Mouse (Mus musculus) CH12.LX (cell line): Measurements from ENCODE around the gene Vstm5. TPM values are rescaled to one million over a fixed set of nuclear protein-coding genes. Genes with fewer than 3 reads are reported as not detected.

Experiments
- DNase-seq: peaks from one replicate; pipeline ENCODE4 v3.0.0-alpha.2; 2013; ENCODE audit errors: extremely low read depth
- H3K27ac ChIP-seq: 2 replicates; pipeline ENCODE4 v1.5.1; 2012; ENCODE audit warnings: low read depth, mild to moderate bottlenecking, control low read depth, moderate library complexity; ENCODE audit not compliant: insufficient read depth
- H3K27me3 ChIP-seq: replicated peaks from 2 replicates; pipeline ENCODE3; 2012; ENCODE audit warnings: inconsistent platforms
- H3K36me3 ChIP-seq, 2 experiments: replicated peaks in 1 of 2; 2 replicates each; pipeline versions ENCODE3 to v1.6.1; 2012; ENCODE audit warnings: inconsistent platforms in 1 of 2, low read length in 1 of 2, mild to moderate bottlenecking in 1 of 2, mixed read lengths in 1 of 2, moderate library complexity in 1 of 2; ENCODE audit not compliant: control insufficient read depth in 1 of 2, insufficient read depth in 1 of 2
- H3K4me1 ChIP-seq, 2 experiments: 2 replicates each; pipeline ENCODE4 v1.6.1; 2012; ENCODE audit warnings: inconsistent platforms in 1 of 2, moderate library complexity in 1 of 2; ENCODE audit not compliant: insufficient read depth in 2 of 2, control insufficient read depth in 1 of 2
- H3K4me2 ChIP-seq: 2 replicates; pipeline ENCODE4 v1.6.1; 2012; ENCODE audit warnings: low read depth, mild to moderate bottlenecking, control low read depth; ENCODE audit not compliant: poor library complexity, insufficient read depth, severe bottlenecking
- H3K4me3 ChIP-seq, 3 experiments: fragments of 150-350 bp in 1 of 3; sonication (generic) in 1 of 3; replicated peaks in 1 of 3; 2 replicates each; pipeline versions ENCODE3 to v1.5.1; 2011 to 2012; ENCODE audit warnings: low read depth in 2 of 3, low read length in 2 of 3, mild to moderate bottlenecking in 2 of 3, moderate library complexity in 2 of 3, control low read depth in 1 of 3, improper control_type of control experiment in 1 of 3, inconsistent platforms in 1 of 3, mixed read lengths in 1 of 3; ENCODE audit not compliant: poor library complexity in 1 of 3
- H3K79me2 ChIP-seq: replicated peaks from 2 replicates; pipeline ENCODE4 v1.6.1; 2012; ENCODE audit warnings: mild to moderate bottlenecking, moderate library complexity; ENCODE audit not compliant: control insufficient read depth, poor library complexity, insufficient read depth, severe bottlenecking; ENCODE audit errors: extremely low read depth
- H3K9ac ChIP-seq: 2 replicates; pipeline ENCODE4 v1.6.1; 2012; ENCODE audit warnings: low read depth, mild to moderate bottlenecking, control low read depth, moderate library complexity; ENCODE audit not compliant: insufficient read depth
- H3K9me3 ChIP-seq: replicated peaks from 2 replicates; pipeline ENCODE3; 2012; ENCODE audit warnings: low read length, inconsistent platforms, mixed read lengths
- BHLHE40 ChIP-seq: IDR thresholded peaks from 2 replicates; pipeline ENCODE4 v1.6.1; 2011; ENCODE audit warnings: mild to moderate bottlenecking, low read depth, low read length, improper control_type of control experiment
- CHD1 ChIP-seq: IDR thresholded peaks from 2 replicates; pipeline ENCODE4 v1.6.1; 2012; ENCODE audit warnings: low read depth, low read length, improper control_type of control experiment, inconsistent platforms
- CTCF ChIP-seq, 2 experiments: IDR thresholded peaks in 1 of 2; conservative IDR thresholded peaks in 1 of 2; 2 replicates each; pipeline ENCODE4 v1.5.1; 2011 to 2012; ENCODE audit warnings: low read depth in 2 of 2, low read length in 2 of 2, improper control_type of control experiment in 1 of 2, inconsistent platforms in 1 of 2, mild to moderate bottlenecking in 1 of 2, moderate library complexity in 1 of 2
- E2F4 ChIP-seq: IDR thresholded peaks from 2 replicates; pipeline ENCODE4 v1.6.1; 2011; ENCODE audit warnings: low read depth, low read length, improper control_type of control experiment; ENCODE audit not compliant: insufficient replicate concordance
- EP300 ChIP-seq: IDR thresholded peaks from 2 replicates; pipeline ENCODE4 v1.6.1; 2011; ENCODE audit warnings: low read length, improper control_type of control experiment
- ETS1 ChIP-seq: conservative IDR thresholded peaks from 2 replicates; pipeline ENCODE4 v1.6.1; 2012; ENCODE audit warnings: low read depth, mild to moderate bottlenecking, inconsistent platforms, low read length, improper control_type of control experiment, moderate library complexity
- MAFK ChIP-seq: IDR thresholded peaks from 2 replicates; pipeline ENCODE4 v1.6.1; 2011; ENCODE audit warnings: low read length, improper control_type of control experiment; ENCODE audit not compliant: insufficient replicate concordance
- MAZ ChIP-seq: IDR thresholded peaks from 2 replicates; pipeline ENCODE4 v1.6.1; 2012; ENCODE audit warnings: low read depth, mild to moderate bottlenecking, inconsistent platforms, low read length, improper control_type of control experiment, moderate library complexity
- MEF2A ChIP-seq: IDR thresholded peaks from 2 replicates; pipeline ENCODE4 v1.6.1; 2014; ENCODE audit warnings: low read depth, mild to moderate bottlenecking, inconsistent platforms, low read length, improper control_type of control experiment, borderline replicate concordance
- MXI1 ChIP-seq: IDR thresholded peaks from 2 replicates; pipeline ENCODE4 v1.6.1; 2011; ENCODE audit warnings: mild to moderate bottlenecking, low read depth, low read length, improper control_type of control experiment
- MYC ChIP-seq: IDR thresholded peaks from 2 replicates; pipeline ENCODE4 v1.6.1; 2011; ENCODE audit warnings: low read depth, mild to moderate bottlenecking, improper control_type of control experiment, low read length
- NELFE ChIP-seq: IDR thresholded peaks from 2 replicates; pipeline ENCODE4 v1.6.1; 2011; ENCODE audit warnings: low read depth, low read length, improper control_type of control experiment
- NRF1 ChIP-seq: IDR thresholded peaks from 2 replicates; pipeline ENCODE4 v1.6.1; 2014; ENCODE audit warnings: low read depth, mild to moderate bottlenecking, inconsistent platforms, low read length, improper control_type of control experiment, moderate library complexity
- RAD21 ChIP-seq: IDR thresholded peaks from 2 replicates; pipeline ENCODE4 v1.6.1; 2011; ENCODE audit warnings: low read depth, mild to moderate bottlenecking, low read length, improper control_type of control experiment, moderate library complexity
- RCOR1 ChIP-seq: conservative IDR thresholded peaks from 2 replicates; pipeline ENCODE4 v1.6.1; 2012; ENCODE audit warnings: low read depth, mild to moderate bottlenecking, inconsistent platforms, low read length, improper control_type of control experiment
- SIN3A ChIP-seq: IDR thresholded peaks from 2 replicates; pipeline ENCODE4 v1.6.1; 2012; ENCODE audit warnings: low read length, improper control_type of control experiment, inconsistent platforms
- SMC3 ChIP-seq: IDR thresholded peaks from 2 replicates; pipeline ENCODE4 v1.6.1; 2011; ENCODE audit warnings: low read depth, low read length, improper control_type of control experiment
- UBTF ChIP-seq: IDR thresholded peaks from 2 replicates; pipeline ENCODE4 v1.6.1; 2012; ENCODE audit warnings: low read depth, mild to moderate bottlenecking, inconsistent platforms, low read length, improper control_type of control experiment, moderate library complexity
- USF1 ChIP-seq: IDR thresholded peaks from 2 replicates; pipeline ENCODE4 v1.6.1; 2014; ENCODE audit warnings: low read depth, mild to moderate bottlenecking, inconsistent platforms, low read length, improper control_type of control experiment
- USF2 ChIP-seq: conservative IDR thresholded peaks from 2 replicates; pipeline ENCODE4 v1.6.1; 2011; ENCODE audit warnings: low read depth, low read length, improper control_type of control experiment
- ZKSCAN1 ChIP-seq: IDR thresholded peaks from 2 replicates; pipeline ENCODE4 v1.6.1; 2012; ENCODE audit warnings: low read depth, inconsistent platforms, low read length, improper control_type of control experiment, borderline replicate concordance
- ZMIZ1 ChIP-seq: IDR thresholded peaks from 2 replicates; pipeline ENCODE4 v1.6.1; 2012; ENCODE audit warnings: low read depth, mild to moderate bottlenecking, inconsistent platforms, low read length, improper control_type of control experiment
- dilution Hi-C: fragments of 300-500 bp; cut with MboI; formaldehyde crosslinking; loops from 2 replicates; pipeline ENCODE4 v1.14.3; 2020; ENCODE audit warnings: low sequenced_read_pairs; ENCODE audit not compliant: extremely low pct_unique_long_range_greater_than_20kb, extremely low pct_ligation_motif_present
- in situ Hi-C: fragments of 300-500 bp; cut with MboI; formaldehyde crosslinking; loops from 3 replicates; pipeline ENCODE4 v1.14.3; 2019; ENCODE audit warnings: low sequenced_read_pairs, low pct_ligation_motif_present, low pct_unique_long_range_greater_than_20kb, mixed read lengths
- polyA plus RNA-seq: library from polyadenylated mRNA; unstranded; fragments of >175 nt; gene quantifications from 2 replicates; pipeline ENCODE4 v1.2.1, GENCODE M21; 2012; ENCODE audit warnings: low read depth; ENCODE audit not compliant: insufficient read length
- total RNA-seq, 2 experiments: library from RNA; depleted of rRNA; stranded (reverse); fragments of 300-350 nt in 1 of 2; fragments of >200 nt in 1 of 2; gene quantifications; 2 replicates each; pipeline ENCODE4 v1.2.3; 2012 to 2014

Gene Vstm5
- total and polyA plus RNA-seq, 3 experiments: not detected

DNA sequence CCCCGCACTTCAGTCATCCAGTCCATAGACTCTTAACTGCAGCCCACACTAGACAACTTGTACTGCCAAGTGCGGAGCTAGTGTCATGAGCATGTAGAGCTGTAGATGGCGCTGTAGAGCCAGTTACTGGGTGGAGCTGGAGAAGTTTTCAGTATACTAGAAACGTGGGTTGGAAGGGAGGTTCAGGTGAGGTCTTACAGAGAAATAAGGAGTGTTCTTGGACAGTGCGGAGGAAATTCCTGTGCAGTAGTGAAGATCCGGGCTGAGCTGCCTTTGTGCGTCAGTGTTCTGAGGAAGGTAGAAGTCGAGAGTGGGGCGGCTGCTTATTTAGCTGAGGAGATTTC is 2.7 kb downstream of the Vstm5 start:
- Histone ChIP-seq H3K79me2 (no peaks in the 10 kb centered on the region), H3K4me3 (no peak overlapping the region), H3K27ac (no peak overlapping the region), H3K27me3 (peaks cover 2% of the 10 kb centered on the region), H3K36me3 (no peaks in the 10 kb centered on the region), H3K9me3 (no peaks in the 10 kb centered on the region), H3K4me2 (no peak overlapping the region), H3K4me1 (0 out of 4 replicates have a peak, but pooled peaks cover 0 to 4% of the 10 kb centered on the region in 2 experiments), H3K9ac (no peak overlapping the region)
- TF ChIP-seq RCOR1 (no peak), NELFE (no peak), USF2 (no peak), RAD21 (peak; percentile 72), UBTF (no peak), CTCF (conservative IDR thresholded peaks at IDR 0.05 in 1 of 2, IDR thresholded peaks at IDR 0.05 in 1 of 2; ENCODE audit: low read depth in 2 of 2, low read length in 2 of 2) (peak; percentile 79 to 81), EP300 (no peak), MYC (peak; percentile 34; the same call in 1 of the 2 replicates), SMC3 (peak; percentile 52), MAFK (no peak), CHD1 (no peak), MEF2A (no peak), SIN3A (no peak)
- in situ Hi-C loops (no loop called here), dilution Hi-C loops (no loop called here)
- DNase-seq: peak; percentile 66

DNA sequence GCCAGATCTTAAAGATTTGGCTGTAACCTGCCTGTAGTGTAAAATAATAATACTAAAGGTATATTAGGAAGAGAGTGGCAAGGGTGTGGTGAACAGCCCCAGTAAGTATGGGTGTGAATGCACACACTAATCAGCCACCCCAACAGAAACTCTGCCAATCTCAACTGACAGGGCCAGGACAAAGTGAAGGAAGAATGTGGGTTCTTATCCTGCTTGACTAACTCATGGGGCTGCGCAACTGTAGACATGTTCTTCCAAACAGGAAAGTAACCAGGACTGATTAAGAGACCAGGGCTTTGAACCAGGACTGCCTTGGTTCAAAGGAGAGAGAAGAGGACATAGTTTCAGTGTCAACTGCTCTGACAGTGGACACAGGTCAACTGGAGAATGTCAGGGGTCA is 3.3 kb downstream of the Vstm5 start:
- no peak for TF ChIP-seq ZMIZ1
- no peak for TF ChIP-seq BHLHE40
- no peak for TF ChIP-seq USF1
- TF ChIP-seq ZKSCAN1: no peak
- no peak for TF ChIP-seq MAZ
- no peak for TF ChIP-seq CHD1
- TF ChIP-seq MEF2A: no peak
- TF ChIP-seq SIN3A: no peak
- no peak for TF ChIP-seq MXI1
- no peak for TF ChIP-seq RAD21
- no peak for TF ChIP-seq NRF1
- TF ChIP-seq ETS1: no peak
- no peak for TF ChIP-seq E2F4
- TF ChIP-seq SMC3: no peak
- Histone ChIP-seq H3K27me3 (peaks cover 2% of the 10 kb centered on the region), H3K79me2 (no peaks in the 10 kb centered on the region), H3K4me1 (0 out of 4 replicates have a peak, but pooled peaks cover 0 to 4% of the 10 kb centered on the region in 2 experiments), H3K9me3 (no peaks in the 10 kb centered on the region), H3K4me3 (no peak overlapping the region), H3K4me2 (no peak overlapping the region), H3K9ac (no peak overlapping the region), H3K27ac (no peak overlapping the region), H3K36me3 (no peaks in the 10 kb centered on the region)
- dilution Hi-C loops: no loop called here
- no peak for DNase-seq
- in situ Hi-C loops: no loop called here
